Mouse (Mus musculus): ENCODE measurements at regions not wholly inside any gene's neighbourhood (a gene's known extent, or its start where the extent isn't known, plus 50 kb on each side); places are given as distances from the start of the nearest gene placed in this dataset.

- DNase-seq (ENCODE audit: low spot score in 2 of 2): no peak
Observed at GRCm38 (mm10) chr11:26881635-26882034, 287.8 kb upstream of the Vrk2 start.
